Mouse (Mus musculus) thymus, adult 2 months (tissue): ENCODE measurements around the gene Dnajb4. TPM values are rescaled to one million over a fixed set of nuclear protein-coding genes. Genes with fewer than 3 reads are reported as not detected.

Experiments used
- DNase-seq: peaks from one replicate; pipeline ENCODE4 v3.0.0; 2021
- H3K27ac ChIP-seq: fragments of 200-500 bp; 2 replicates; pipeline ENCODE4 v1.5.1; 2012; ENCODE audit warnings: low read length, control low read depth; ENCODE audit not compliant: control insufficient read depth, insufficient read depth
- H3K27me3 ChIP-seq: fragments of 200-500 bp; 2 replicates; pipeline ENCODE4 v1.6.1; 2012; ENCODE audit warnings: mild to moderate bottlenecking, low read length, moderate library complexity, mixed read lengths; ENCODE audit not compliant: control insufficient read depth, insufficient read depth
- H3K36me3 ChIP-seq: fragments of 200-500 bp; 2 replicates; pipeline ENCODE4 v1.6.1; 2012; ENCODE audit warnings: mild to moderate bottlenecking, low read length, moderate library complexity; ENCODE audit not compliant: control insufficient read depth, insufficient read depth
- H3K4me1 ChIP-seq: fragments of 200-500 bp; replicated peaks from 2 replicates; pipeline ENCODE4 v1.6.1; 2012; ENCODE audit warnings: low read length; ENCODE audit not compliant: control insufficient read depth, insufficient read depth
- H3K4me3 ChIP-seq: fragments of 200-500 bp; 2 replicates; pipeline ENCODE4 v1.5.1; 2012; ENCODE audit warnings: mild to moderate bottlenecking, low read length, control low read depth, moderate library complexity; ENCODE audit not compliant: control insufficient read depth, insufficient read depth
- CTCF ChIP-seq: fragments of 200-500 bp; IDR thresholded peaks from 2 replicates; pipeline ENCODE4 v1.5.1; 2012; ENCODE audit warnings: mild to moderate bottlenecking, control low read depth, low read length, moderate library complexity, borderline replicate concordance; ENCODE audit not compliant: control insufficient read depth, poor library complexity, insufficient read depth; ENCODE audit errors: extremely low read depth
- POLR2A ChIP-seq: fragments of 200-500 bp; IDR thresholded peaks from 2 replicates; pipeline ENCODE4 v1.6.1; 2012; ENCODE audit warnings: mild to moderate bottlenecking, low read length, control low read depth, moderate library complexity; ENCODE audit not compliant: control insufficient read depth, poor library complexity, insufficient read depth; ENCODE audit errors: extremely low read depth
- WGBS: fragments of 180-500 bp; shearing (Covaris S2); methylation state at CpG from one replicate; pipeline ENCODE4 v1.1.7; 2018; 5-methylcytosine and 5-hydroxymethylcytosine counted together
- polyA plus RNA-seq: library from polyadenylated mRNA; depleted of rRNA; stranded (reverse); fragments of >200 nt; gene quantifications from 2 replicates; pipeline ENCODE4 v1.2.3, GENCODE M21; 2012

The Dnajb4 gene
- polyA plus RNA-seq, 1 experiment, result 9.2 TPM

GRCm38 (mm10) chr3:152209177-152209966 is 730 bp downstream of the Dnajb4 start:
- TF ChIP-seq POLR2A, result no peak
- no peak for TF ChIP-seq CTCF
- Histone ChIP-seq H3K27me3 (no peaks in the 10 kb centered on the region), H3K4me3 (peak overlapping the region; percentile 66), H3K27ac (peak overlapping the region; percentile 64), H3K4me1 (peaks cover 5% of the 10 kb centered on the region), H3K36me3 (no peaks in the 10 kb centered on the region)
- WGBS, result 6% methylated on average over 25 of the region's 25 CpGs
- DNase-seq, result peak; percentile 20

- no peaks in the 10 kb centered on the region for H3K27me3 ChIP-seq
- no peak overlapping the region for H3K27ac ChIP-seq
- peaks cover 10% of the 10 kb centered on the region for H3K4me1 ChIP-seq
- TF ChIP-seq POLR2A (no peak), CTCF (no peak)
- no peak for DNase-seq
- H3K4me3 ChIP-seq, result no peak overlapping the region
- no peaks in the 10 kb centered on the region for H3K36me3 ChIP-seq
- WGBS, result 96% methylated on average over 7 of the region's 7 CpGs
Measured at GRCm38 (mm10) chr3:152208096-152208885, 1.8 kb downstream of the Dnajb4 start.

GRCm38 (mm10) chr3:152207156-152207555 is 2.9 kb downstream of the Dnajb4 start:
- no peak for DNase-seq
- Histone ChIP-seq H3K36me3 (no peaks in the 10 kb centered on the region), H3K27ac (no peak overlapping the region), H3K4me3 (no peak overlapping the region), H3K4me1 (peaks cover 6% of the 10 kb centered on the region), H3K27me3 (no peaks in the 10 kb centered on the region)
- over 99% methylated on average over 4 of the region's 4 CpGs for WGBS
- TF ChIP-seq POLR2A (no peak), CTCF (no peak)

GRCm38 (mm10) chr3:152204577-152204976 is 5.5 kb downstream of the Dnajb4 start:
- DNase-seq, result peak; percentile 45
- Histone ChIP-seq H3K27me3 (no peaks in the 10 kb centered on the region), H3K4me1 (peaks cover 9% of the 10 kb centered on the region), H3K4me3 (no peak overlapping the region), H3K36me3 (no peaks in the 10 kb centered on the region), H3K27ac (peak overlapping the region; percentile 96; the same call in 1 of the 2 replicates)
- WGBS, result 16% methylated on average over 3 of the region's 3 CpGs
- TF ChIP-seq POLR2A, result no peak

- Histone ChIP-seq H3K36me3 (no peaks in the 10 kb centered on the region), H3K27ac (peak overlapping the region; percentile 96), H3K27me3 (no peaks in the 10 kb centered on the region), H3K4me3 (no peak overlapping the region), H3K4me1 (peaks cover 9% of the 10 kb centered on the region)
- TF ChIP-seq POLR2A (no peak), CTCF (no peak)
- 13% methylated on average over 3 of the region's 3 CpGs for WGBS
- peak; percentile 62 for DNase-seq
Measured at GRCm38 (mm10) chr3:152203996-152204395, 6.1 kb downstream of the Dnajb4 start.

GRCm38 (mm10) chr3:152203411-152203810 is 6.7 kb downstream of the Dnajb4 start:
- 56% methylated on average over 6 of the region's 6 CpGs for WGBS
- Histone ChIP-seq H3K27ac (peak overlapping the region; percentile 96), H3K27me3 (no peaks in the 10 kb centered on the region), H3K4me1 (peaks cover 9% of the 10 kb centered on the region), H3K36me3 (no peaks in the 10 kb centered on the region), H3K4me3 (no peak overlapping the region)
- no peak for TF ChIP-seq POLR2A
- no peak for TF ChIP-seq CTCF
- peak; percentile 34 for DNase-seq
